Mouse (Mus musculus): ENCODE results near the gene Ormdl1. TPM values are rescaled to one million over a fixed set of nuclear protein-coding genes. Genes with fewer than 3 reads are reported as not detected.
"Not testable (repeated sequence)": the region's sequence is repeated elsewhere in the genome, so short reads cannot be mapped to it uniquely, and the experiment has no call there.

The Ormdl1 gene
- 33.7 and 38.4 TPM in 2 replicates for polyA plus RNA-seq (2015; fragmentation: Nextera tagmentation; extraction: Ambion mirVana)

DNA sequence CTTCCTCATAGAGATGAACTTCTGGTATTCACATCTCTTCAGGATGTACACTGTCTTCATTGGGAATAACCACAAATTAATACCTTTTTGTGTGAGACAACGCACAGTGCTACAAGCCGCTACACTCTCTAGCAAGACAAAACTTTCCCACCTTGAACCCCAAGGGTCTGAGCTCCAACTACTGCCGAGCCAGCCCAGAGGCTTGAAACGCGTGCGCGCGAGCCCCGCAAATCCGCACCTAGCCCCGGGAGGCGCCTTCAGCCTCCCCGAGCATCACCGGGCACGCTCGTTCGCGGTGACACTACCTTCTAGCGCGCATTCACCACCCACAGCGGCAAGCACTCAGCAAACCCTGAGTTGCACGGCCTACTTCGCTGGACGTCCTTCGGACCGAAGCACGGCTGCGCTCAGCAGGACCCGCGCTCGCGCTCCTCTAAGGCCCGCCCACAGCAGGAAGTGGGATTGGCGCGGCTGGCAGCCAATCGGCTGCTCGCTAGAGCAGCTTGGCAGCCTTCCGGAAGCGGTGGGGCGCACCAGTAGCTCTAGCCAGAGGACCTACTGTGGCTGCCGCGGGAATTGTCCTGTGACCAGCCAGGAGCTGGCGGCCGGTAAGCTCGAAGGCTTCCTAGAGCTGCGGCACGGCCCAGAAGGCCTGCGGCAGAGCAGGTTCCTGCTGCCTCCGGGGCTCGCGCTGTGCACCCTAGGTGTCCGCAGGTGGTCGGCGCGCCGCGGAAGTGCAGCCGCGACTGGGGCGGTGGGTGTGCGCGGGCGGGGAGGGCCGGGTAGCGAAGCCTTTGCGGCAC lies at the start of gene Ormdl1, which contains the start of the genes Pms1 and Gm28778:
Gene Ormdl1, plus strand, starts transcription at position 515 of the 803 bp plus-strand sequence.
Gene Pms1, minus strand, starts transcription at position 438 of the 803 bp plus-strand sequence.
Gene Gm28778, plus strand, starts transcription at position 531 of the 803 bp plus-strand sequence.
- H3K4me1 ChIP-seq: peaks cover 14% of the 10 kb centered on the region
- H3K9me3 ChIP-seq: no peaks in the 10 kb centered on the region
- no peaks in the 10 kb centered on the region for H3K27me3 ChIP-seq (replicated peaks)
- peaks cover 16% of the 10 kb centered on the region for H3K36me3 ChIP-seq
- peak within 1 kb of the TSS; percentile 87 for H3K9ac ChIP-seq
- peak within 1 kb of the TSS; percentile 81 for H3K4me3 ChIP-seq
- peak within 1 kb of the TSS; percentile 78 for H3K4me2 ChIP-seq
- ATAC-seq (ENCODE audit: extremely low read depth, insufficient number of reproducible peaks, low FRiP score, low TSS enrichment): peak; percentile 100
- under 1% methylated on average over 66 of the region's 66 CpGs for WGBS
- H3K27ac ChIP-seq (replicated peaks): peak within 1 kb of the TSS; percentile 89

DNA sequence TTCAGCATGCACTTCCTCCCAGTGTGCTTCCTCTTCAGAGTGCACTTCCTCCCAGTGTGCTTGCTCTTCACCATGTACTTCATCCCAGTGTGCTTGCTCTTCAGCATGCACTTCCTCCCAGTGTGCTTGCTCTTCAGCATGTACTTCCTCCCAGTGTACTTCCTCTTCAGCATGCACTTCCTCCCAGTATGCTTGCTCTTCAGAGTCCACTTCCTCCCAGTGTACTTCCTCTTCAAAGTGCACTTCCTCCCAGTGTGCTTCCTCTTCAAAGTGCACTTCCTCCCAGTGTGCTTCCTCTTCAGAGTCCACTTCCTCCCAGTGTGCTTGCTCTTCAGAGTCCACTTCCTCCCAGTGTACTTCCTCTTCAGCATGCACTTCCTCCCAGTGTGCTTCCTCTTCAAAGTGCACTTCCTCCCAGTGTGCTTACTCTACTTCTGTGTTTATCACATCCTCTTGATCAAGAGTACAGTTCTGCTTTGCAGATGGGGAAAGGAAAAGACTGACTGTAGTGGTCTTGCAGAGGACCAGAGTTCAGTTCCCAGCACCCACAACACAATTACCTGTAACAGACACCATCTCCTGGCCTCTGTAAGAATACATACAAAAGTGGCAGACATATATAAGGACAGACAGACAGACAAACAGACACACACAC lies 31.8 kb upstream of the Ormdl1 start:
- H3K27ac ChIP-seq (replicated peaks); ATAC-seq (ENCODE audit: extremely low read depth, insufficient number of reproducible peaks, low FRiP score, low TSS enrichment); H3K9ac ChIP-seq; H3K4me1 ChIP-seq; H3K27me3 ChIP-seq (replicated peaks); H3K4me2 ChIP-seq; H3K4me3 ChIP-seq; H3K9me3 ChIP-seq: not testable (repeated sequence)
- H3K36me3 ChIP-seq: peaks cover 19% of the 10 kb centered on the region

DNA sequence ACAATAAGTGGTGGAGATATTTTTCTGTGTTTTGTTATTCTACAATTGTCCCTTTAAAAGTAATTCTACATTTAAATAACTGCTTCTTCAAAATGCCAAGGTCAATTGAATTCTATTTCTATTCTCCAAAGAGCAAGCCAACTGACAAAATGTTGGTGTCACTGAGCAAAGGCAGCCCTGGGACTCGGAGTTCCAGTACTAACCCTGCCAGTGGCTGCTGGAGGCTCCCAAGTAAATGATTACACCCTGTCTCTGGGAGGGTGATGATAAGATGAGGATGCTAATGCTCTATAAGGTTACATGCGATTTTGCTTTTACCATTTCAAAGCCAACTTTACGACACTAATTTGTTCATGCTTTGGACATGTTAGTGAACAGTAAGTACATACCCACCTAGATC lies 27.0 kb upstream of the Ormdl1 start:
- H3K27ac ChIP-seq (replicated peaks): no peak overlapping the region
- no peak overlapping the region for H3K9ac ChIP-seq
- H3K4me3 ChIP-seq: no peak overlapping the region
- H3K4me2 ChIP-seq: no peak overlapping the region
- H3K4me1 ChIP-seq: no peaks in the 10 kb centered on the region
- no peaks in the 10 kb centered on the region for H3K27me3 ChIP-seq (replicated peaks)
- peaks cover 11% of the 10 kb centered on the region for H3K36me3 ChIP-seq
- 0 out of 2 replicates have a peak, but pooled peaks cover 5% of the 10 kb centered on the region for H3K9me3 ChIP-seq
- WGBS: 52% methylated on average over 3 of the region's 3 CpGs
- no peak for ATAC-seq (ENCODE audit: extremely low read depth, insufficient number of reproducible peaks, low FRiP score, low TSS enrichment)

DNA sequence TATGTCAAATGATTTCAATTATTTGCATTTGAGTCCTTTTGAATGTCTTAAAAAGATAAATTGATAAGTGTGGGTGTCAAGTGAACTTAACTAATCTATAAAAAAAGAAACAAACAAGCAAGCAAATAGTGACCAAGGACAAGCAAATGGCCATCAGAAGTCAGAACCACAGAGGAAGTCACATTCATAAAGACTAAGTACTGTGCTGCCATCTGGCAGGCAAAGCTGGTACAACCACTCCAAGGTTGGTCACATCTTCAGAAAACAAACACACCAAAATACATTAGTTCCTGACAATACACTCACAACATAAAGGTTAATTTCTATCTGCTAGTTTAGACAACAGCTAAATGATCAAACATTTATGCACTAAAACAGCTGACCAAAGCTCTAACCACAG lies 24.2 kb upstream of the Ormdl1 start:
- H3K9me3 ChIP-seq: no peaks in the 10 kb centered on the region
- H3K4me3 ChIP-seq: no peak overlapping the region
- no peaks in the 10 kb centered on the region for H3K4me1 ChIP-seq
- H3K36me3 ChIP-seq: 0 out of 2 replicates have a peak, but pooled peaks cover 2% of the 10 kb centered on the region
- no peak overlapping the region for H3K4me2 ChIP-seq
- H3K27ac ChIP-seq (replicated peaks): no peak overlapping the region
- H3K27me3 ChIP-seq (replicated peaks): no peaks in the 10 kb centered on the region
- no peak for ATAC-seq (ENCODE audit: extremely low read depth, insufficient number of reproducible peaks, low FRiP score, low TSS enrichment)
- no peak overlapping the region for H3K9ac ChIP-seq

DNA sequence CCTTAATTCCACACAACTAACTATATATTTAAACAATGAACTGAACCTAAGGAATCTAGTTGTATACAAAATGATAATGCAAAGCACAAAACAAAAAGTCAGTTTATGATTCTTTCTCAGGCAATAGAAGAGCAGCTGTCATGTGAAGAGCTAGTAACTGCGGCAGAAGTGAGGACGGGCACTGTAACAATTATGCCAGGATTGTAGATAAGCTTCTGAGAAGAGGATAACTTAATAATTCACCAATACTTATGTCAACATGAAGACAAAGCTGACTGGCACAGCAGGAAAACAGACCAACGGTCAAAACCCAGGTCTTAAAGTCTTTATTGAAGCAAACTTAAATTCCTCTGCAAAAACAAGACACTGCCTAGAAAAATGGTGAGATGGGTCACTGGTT lies 5.7 kb upstream of the Ormdl1 start:
- Histone ChIP-seq H3K27me3 (replicated peaks) (no peaks in the 10 kb centered on the region), H3K4me2 (no peak overlapping the region), H3K36me3 (peaks cover 3% of the 10 kb centered on the region; the same call in 1 of the 2 replicates), H3K4me1 (peaks cover 6% of the 10 kb centered on the region), H3K9me3 (no peaks in the 10 kb centered on the region), H3K4me3 (no peak overlapping the region), H3K27ac (replicated peaks) (no peak overlapping the region), H3K9ac (no peak overlapping the region)
- 57% methylated on average over 3 of the region's 3 CpGs for WGBS
- ATAC-seq (ENCODE audit: extremely low read depth, insufficient number of reproducible peaks, low FRiP score, low TSS enrichment): no peak

DNA sequence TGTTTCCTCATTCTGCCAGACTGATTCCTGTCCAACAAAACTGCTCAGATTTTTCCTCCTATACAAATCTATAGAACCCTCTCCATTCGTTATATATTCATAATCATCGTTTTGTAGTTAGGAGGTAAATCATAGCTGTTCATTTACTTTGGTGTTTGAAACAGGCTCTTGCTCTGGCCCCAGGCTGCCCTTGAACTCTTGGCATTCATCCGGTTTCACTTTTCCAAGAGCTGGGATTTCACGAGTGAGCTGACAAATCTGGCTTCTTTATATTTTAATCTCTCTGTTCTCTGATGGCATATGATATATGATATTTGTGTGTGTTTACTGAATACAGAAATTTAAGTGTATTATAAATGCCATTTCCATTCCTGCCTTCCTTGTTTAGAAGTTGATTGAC lies 3.6 kb downstream of the Ormdl1 start:
- Histone ChIP-seq H3K36me3 (peaks cover 20% of the 10 kb centered on the region), H3K4me1 (peaks cover 14% of the 10 kb centered on the region), H3K4me2 (no peak overlapping the region), H3K27ac (replicated peaks) (no peak overlapping the region), H3K4me3 (no peak overlapping the region), H3K27me3 (replicated peaks) (no peaks in the 10 kb centered on the region), H3K9me3 (no peaks in the 10 kb centered on the region), H3K9ac (no peak overlapping the region)
- 79% methylated on average over 4 of the region's 4 CpGs for WGBS
- no peak for ATAC-seq (ENCODE audit: extremely low read depth, insufficient number of reproducible peaks, low FRiP score, low TSS enrichment)

DNA sequence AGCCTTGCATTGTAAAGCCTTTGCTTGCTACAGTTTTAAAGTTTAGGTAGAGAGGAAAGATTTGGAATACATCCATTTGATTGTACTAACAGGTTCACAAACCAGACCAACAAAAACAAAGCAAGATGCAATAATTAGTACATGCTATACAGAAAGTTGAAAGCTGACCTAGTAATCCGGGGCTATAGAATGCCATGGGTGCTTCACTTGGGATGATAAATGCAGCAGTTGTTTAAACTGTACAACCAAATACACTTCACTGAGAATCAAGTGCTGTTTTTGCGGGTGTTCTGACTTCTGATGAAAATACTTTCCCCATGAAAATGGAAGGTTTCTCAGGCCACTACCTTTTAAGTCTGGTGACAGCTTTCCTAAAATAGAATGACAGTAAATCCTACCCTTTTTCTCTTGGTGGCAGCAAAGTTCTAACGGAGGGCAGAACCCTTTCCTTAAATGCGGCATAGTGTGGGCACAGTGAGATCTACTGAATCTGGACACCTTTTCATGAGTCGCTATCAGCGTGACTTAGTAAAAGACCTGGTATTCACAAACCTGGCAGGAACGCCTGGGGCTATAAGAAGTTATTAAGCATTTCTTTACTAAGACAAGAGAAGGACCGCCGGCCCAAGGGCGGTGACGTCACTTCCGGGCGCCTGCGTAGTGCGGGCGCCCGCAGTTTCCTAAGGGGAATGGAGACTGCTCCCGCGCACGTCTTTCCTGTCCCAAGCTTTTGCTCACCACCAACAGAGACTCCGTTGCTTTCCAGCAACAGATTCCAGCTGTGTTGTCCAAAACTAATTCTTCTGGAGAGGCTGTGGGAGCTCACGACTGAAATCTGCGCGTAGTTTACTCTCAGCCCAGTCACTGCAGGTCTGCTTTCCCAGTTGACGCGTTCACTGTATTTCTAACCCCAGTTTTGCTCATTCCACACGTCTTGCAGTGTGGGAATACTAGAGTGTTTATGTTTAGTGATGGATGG lies 16.4 kb downstream of the Ormdl1 start, which contains the start of gene Osgepl1:
Gene Osgepl1, plus strand, starts transcription at position 636 of the 979 bp plus-strand sequence.
- WGBS: 2% methylated on average over 27 of the region's 27 CpGs
- H3K9me3 ChIP-seq: no peaks in the 10 kb centered on the region
- peak; percentile 82 for ATAC-seq (ENCODE audit: extremely low read depth, insufficient number of reproducible peaks, low FRiP score, low TSS enrichment)
- peaks cover 14% of the 10 kb centered on the region for H3K4me1 ChIP-seq
- H3K27ac ChIP-seq (replicated peaks): peak within 1 kb of the TSS; percentile 91
- H3K36me3 ChIP-seq: peaks cover 39% of the 10 kb centered on the region
- H3K4me3 ChIP-seq: peak within 1 kb of the TSS; percentile 68
- H3K27me3 ChIP-seq (replicated peaks): no peaks in the 10 kb centered on the region
- H3K4me2 ChIP-seq: peak within 1 kb of the TSS; percentile 77
- peak within 1 kb of the TSS; percentile 89 for H3K9ac ChIP-seq

DNA sequence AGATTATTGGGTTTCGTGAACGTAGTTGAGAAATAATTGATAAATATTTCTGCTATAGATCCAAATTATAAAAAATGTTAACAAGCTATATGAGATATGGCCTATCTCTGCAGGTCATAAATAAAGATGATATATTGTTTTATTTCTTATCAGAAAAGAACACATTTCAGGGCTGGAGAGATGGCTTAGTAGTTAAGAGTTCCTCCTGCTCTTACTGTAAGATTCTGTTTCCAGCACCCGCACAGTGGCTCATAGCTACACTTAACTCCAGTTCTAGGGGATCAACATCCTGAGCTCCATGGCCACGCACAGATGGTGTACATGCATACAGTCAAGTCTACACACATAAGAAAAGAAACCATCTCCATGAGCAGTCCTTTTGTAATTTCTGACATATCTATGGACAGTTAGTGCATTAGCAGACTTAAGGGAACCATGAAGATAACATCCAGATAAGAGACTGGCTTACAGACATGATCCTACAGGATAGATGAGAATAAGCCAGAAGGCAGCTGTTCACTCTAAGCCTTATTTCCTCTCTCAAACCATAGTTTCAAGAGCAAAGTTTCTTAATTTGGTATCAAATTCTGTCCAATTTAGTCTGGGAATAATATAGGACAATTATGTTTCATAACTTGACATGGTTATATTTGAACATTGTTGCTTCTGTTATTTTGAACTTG lies 24.9 kb downstream of the Ormdl1 start:
- H3K4me2 ChIP-seq: no peak overlapping the region
- H3K4me1 ChIP-seq: no peaks in the 10 kb centered on the region
- H3K4me3 ChIP-seq: no peak overlapping the region
- WGBS: 93% methylated on average over 4 of the region's 4 CpGs
- no peak for ATAC-seq (ENCODE audit: extremely low read depth, insufficient number of reproducible peaks, low FRiP score, low TSS enrichment)
- no peak overlapping the region for H3K27ac ChIP-seq (replicated peaks)
- no peaks in the 10 kb centered on the region for H3K27me3 ChIP-seq (replicated peaks)
- H3K36me3 ChIP-seq: peaks cover 76% of the 10 kb centered on the region
- H3K9me3 ChIP-seq: no peaks in the 10 kb centered on the region
- H3K9ac ChIP-seq: no peak overlapping the region

DNA sequence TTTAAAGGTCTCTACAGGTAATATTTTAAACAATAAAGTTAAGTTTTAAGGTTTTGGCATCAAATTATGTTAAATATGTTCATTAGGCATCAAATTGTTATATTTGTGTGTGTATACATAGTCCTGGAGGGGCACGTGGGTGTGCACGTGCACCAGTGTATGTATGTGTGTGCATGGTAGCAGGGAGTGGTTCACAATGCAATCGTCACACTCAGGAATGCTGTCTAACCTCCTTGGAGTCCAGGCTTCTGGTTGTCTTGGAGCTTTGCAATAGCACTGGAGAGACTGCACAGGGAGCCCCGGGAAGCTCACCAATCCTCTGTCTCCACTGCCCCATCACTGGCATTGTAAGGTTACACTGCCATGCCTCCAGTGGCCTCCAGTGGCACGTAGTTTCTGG lies 26.4 kb downstream of the Ormdl1 start:
- Histone ChIP-seq H3K9ac (no peak overlapping the region), H3K27me3 (replicated peaks) (no peaks in the 10 kb centered on the region), H3K4me3 (no peak overlapping the region), H3K27ac (replicated peaks) (no peak overlapping the region), H3K9me3 (no peaks in the 10 kb centered on the region), H3K4me2 (no peak overlapping the region), H3K36me3 (peaks cover 63% of the 10 kb centered on the region), H3K4me1 (no peaks in the 10 kb centered on the region)
- ATAC-seq (ENCODE audit: extremely low read depth, insufficient number of reproducible peaks, low FRiP score, low TSS enrichment): no peak
- 89% methylated on average over 5 of the region's 5 CpGs for WGBS

DNA sequence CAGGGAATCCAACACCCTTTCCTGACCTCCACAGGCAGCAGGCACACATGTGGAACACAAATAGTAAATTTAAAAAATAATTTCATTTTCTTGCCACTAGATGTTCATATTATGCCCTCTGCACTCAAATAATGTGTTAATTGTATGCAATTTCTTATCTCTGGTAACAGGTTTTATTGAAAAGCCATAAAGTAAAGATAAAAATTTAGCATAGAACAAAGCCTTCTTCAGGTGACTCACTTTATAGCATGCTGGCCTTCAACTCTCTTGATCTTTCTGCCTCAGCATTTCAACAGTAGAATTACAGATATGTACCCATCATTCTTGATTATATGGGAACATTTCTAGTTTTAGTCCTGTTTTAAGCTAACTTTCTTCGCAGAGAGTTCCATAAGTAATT lies 27.4 kb downstream of the Ormdl1 start:
- Histone ChIP-seq H3K9me3 (no peaks in the 10 kb centered on the region), H3K4me1 (no peaks in the 10 kb centered on the region), H3K27me3 (replicated peaks) (no peaks in the 10 kb centered on the region), H3K4me3 (no peak overlapping the region), H3K9ac (no peak overlapping the region), H3K4me2 (no peak overlapping the region), H3K36me3 (peaks cover 54% of the 10 kb centered on the region), H3K27ac (replicated peaks) (no peak overlapping the region)
- ATAC-seq (ENCODE audit: extremely low read depth, insufficient number of reproducible peaks, low FRiP score, low TSS enrichment): no peak
- 95% methylated on average over 1 of the region's 1 CpGs for WGBS

Data from heart, embryonic 13.5 days (tissue).